Mouse (Mus musculus) 3T3-L1 (cell line): ENCODE data around the gene Abhd17a.
A peak's percentile ranks its signal among the peaks of the same experiment; 100 is the strongest.
"Not testable (repeated sequence)": the region's sequence is repeated elsewhere in the genome, so short reads cannot be mapped to it uniquely, and the experiment has no call there.

Experiments used
- DNase-seq: peaks from one replicate; pipeline ENCODE4 v3.0.0-alpha.2; 2015; ENCODE audit warnings: low read depth, low spot score

Gene Abhd17a

GRCm38 (mm10) chr10:80609269-80609924, 19.3 kb upstream of the Abhd17a start:
- no peak for DNase-seq

GRCm38 (mm10) chr10:80608435-80608834, 18.3 kb upstream of the Abhd17a start:
- DNase-seq: no peak

GRCm38 (mm10) chr10:80606737-80607350, 16.7 kb upstream of the Abhd17a start:
- DNase-seq: no peak

GRCm38 (mm10) chr10:80606306-80606705, 16.2 kb upstream of the Abhd17a start:
- no peak for DNase-seq

GRCm38 (mm10) chr10:80605721-80606120, 15.6 kb upstream of the Abhd17a start, which contains the start of gene Gm49322:
Gene Gm49322 (plus strand): TSS chr10:80606021.
- DNase-seq: not testable (repeated sequence)

GRCm38 (mm10) chr10:80604988-80605387, 14.8 kb upstream of the Abhd17a start:
- no peak for DNase-seq

GRCm38 (mm10) chr10:80604001-80604509, 13.9 kb upstream of the Abhd17a start:
- no peak for DNase-seq

- no peak for DNase-seq
Observed at GRCm38 (mm10) chr10:80603364-80603763, 13.2 kb upstream of the Abhd17a start.

GRCm38 (mm10) chr10:80602698-80603325, 12.7 kb upstream of the Abhd17a start, which contains the start of the genes Scamp4 and Adat3:
Gene Scamp4 (plus strand): TSS chr10:80602872.
Gene Adat3 (plus strand): TSS chr10:80602880.
- DNase-seq: peak; percentile 94

GRCm38 (mm10) chr10:80596318-80596717, 6.2 kb upstream of the Abhd17a start:
- DNase-seq: no peak

GRCm38 (mm10) chr10:80589127-80589878, 838 bp downstream of the Abhd17a start:
- peak; percentile 54 for DNase-seq

- no peak for DNase-seq
Observed at GRCm38 (mm10) chr10:80587305-80587657, 2.9 kb downstream of the Abhd17a start.

- no peak for DNase-seq
Observed at GRCm38 (mm10) chr10:80586407-80587304, 3.5 kb downstream of the Abhd17a start.

- DNase-seq: no peak
Observed at GRCm38 (mm10) chr10:80585581-80585980, 4.6 kb downstream of the Abhd17a start.

- DNase-seq: no peak
Observed at GRCm38 (mm10) chr10:80584642-80585552, 5.2 kb downstream of the Abhd17a start.

GRCm38 (mm10) chr10:80584045-80584488, 6.1 kb downstream of the Abhd17a start:
- DNase-seq: no peak

- DNase-seq: no peak
Observed at GRCm38 (mm10) chr10:80583047-80583446, 7.1 kb downstream of the Abhd17a start.

GRCm38 (mm10) chr10:80578911-80579310, 11.2 kb downstream of the Abhd17a start:
- DNase-seq: peak; percentile 91

GRCm38 (mm10) chr10:80578131-80578750, 11.9 kb downstream of the Abhd17a start:
- peak; percentile 86 for DNase-seq
